Mouse (Mus musculus) testis, postnatal 10 days (tissue): ENCODE measurements around the gene Nr0b2.
A peak's percentile ranks its signal among the peaks of the same experiment; 100 is the strongest.
"Not testable (repeated sequence)": the region's sequence is repeated elsewhere in the genome, so short reads cannot be mapped to it uniquely, and the experiment has no call there.

ENCODE experiments used
- DNase-seq: peaks from one replicate; pipeline ENCODE4 v3.0.0; 2021; ENCODE audit warnings: low spot score

The Nr0b2 gene

GRCm38 (mm10) chr4:133552768-133553447 lies at the start of gene Nr0b2:
TSS of gene Nr0b2 (plus strand) at chr4:133553376.
- peak; percentile 72 for DNase-seq

- no peak for DNase-seq
These were observed 48.9 kb upstream of the Nr0b2 start for GRCm38 (mm10) chr4:133504300-133504699.

GRCm38 (mm10) chr4:133504755-133505485 lies 48.3 kb upstream of the Nr0b2 start:
- DNase-seq, result no peak

GRCm38 (mm10) chr4:133506573-133506972 lies 46.6 kb upstream of the Nr0b2 start:
- no peak for DNase-seq

- DNase-seq, result no peak
These were observed 44.2 kb upstream of the Nr0b2 start for GRCm38 (mm10) chr4:133508990-133509389.

- DNase-seq, result no peak
These were observed 42.1 kb upstream of the Nr0b2 start for GRCm38 (mm10) chr4:133511050-133511449.

GRCm38 (mm10) chr4:133512511-133512910 lies 40.7 kb upstream of the Nr0b2 start:
- DNase-seq, result not testable (repeated sequence)

GRCm38 (mm10) chr4:133512972-133513371 lies 40.2 kb upstream of the Nr0b2 start:
- DNase-seq, result peak; percentile 79

GRCm38 (mm10) chr4:133518601-133519368 lies 34.4 kb upstream of the Nr0b2 start, which contains the start of gene Kdf1:
TSS of gene Kdf1 (plus strand) at chr4:133518963.
- DNase-seq, result no peak

- peak; percentile 60 for DNase-seq
These were observed 33.9 kb upstream of the Nr0b2 start for GRCm38 (mm10) chr4:133519369-133519665.

GRCm38 (mm10) chr4:133521502-133521901 lies 31.7 kb upstream of the Nr0b2 start:
- no peak for DNase-seq

GRCm38 (mm10) chr4:133527788-133528187 lies 25.4 kb upstream of the Nr0b2 start:
- DNase-seq, result no peak

- no peak for DNase-seq
These were observed 20.4 kb upstream of the Nr0b2 start for GRCm38 (mm10) chr4:133532777-133533176.

- no peak for DNase-seq
These were observed 17.1 kb upstream of the Nr0b2 start for GRCm38 (mm10) chr4:133536081-133536480.

GRCm38 (mm10) chr4:133536652-133537051 lies 16.5 kb upstream of the Nr0b2 start:
- DNase-seq, result no peak

- peak; percentile 95 for DNase-seq
These were observed 7.6 kb upstream of the Nr0b2 start, which contains the start of gene Nudc for GRCm38 (mm10) chr4:133545272-133546231. TSS of gene Nudc (minus strand) at chr4:133545996.

- no peak for DNase-seq
These were observed 1.1 kb upstream of the Nr0b2 start for GRCm38 (mm10) chr4:133552029-133552428.

GRCm38 (mm10) chr4:133553448-133554330 lies 513 bp downstream of the Nr0b2 start:
- no peak for DNase-seq

- DNase-seq, result no peak
These were observed 4.0 kb downstream of the Nr0b2 start for GRCm38 (mm10) chr4:133557041-133557717.

GRCm38 (mm10) chr4:133559846-133560245 lies 6.7 kb downstream of the Nr0b2 start:
- no peak for DNase-seq
